Mouse (Mus musculus) liver, postnatal 0 days (tissue): ENCODE measurements at regions not wholly inside any gene's neighbourhood (a gene's known extent, or its start where the extent isn't known, plus 50 kb on each side); places are given as distances from the start of the nearest gene placed in this dataset.

Experiments
- CTCF ChIP-seq: sonication (generic); IDR thresholded peaks from 2 replicates; pipeline ENCODE4 v1.5.1; 2016; ENCODE audit warnings: antibody characterized with exemption, low read depth
- EP300 ChIP-seq: IDR thresholded peaks from 2 replicates; pipeline ENCODE4 v1.6.1; 2016; ENCODE audit warnings: antibody characterized with exemption, low read depth, mild to moderate bottlenecking

- peak; percentile 27 for TF ChIP-seq CTCF
- TF ChIP-seq EP300: no peak
Measured at GRCm38 (mm10) chr9:23674833-23675232, 423.0 kb upstream of the Npsr1 start.
